21 mouse cellular contexts compared by ENCODE assay signal in the genomic region with DNA sequence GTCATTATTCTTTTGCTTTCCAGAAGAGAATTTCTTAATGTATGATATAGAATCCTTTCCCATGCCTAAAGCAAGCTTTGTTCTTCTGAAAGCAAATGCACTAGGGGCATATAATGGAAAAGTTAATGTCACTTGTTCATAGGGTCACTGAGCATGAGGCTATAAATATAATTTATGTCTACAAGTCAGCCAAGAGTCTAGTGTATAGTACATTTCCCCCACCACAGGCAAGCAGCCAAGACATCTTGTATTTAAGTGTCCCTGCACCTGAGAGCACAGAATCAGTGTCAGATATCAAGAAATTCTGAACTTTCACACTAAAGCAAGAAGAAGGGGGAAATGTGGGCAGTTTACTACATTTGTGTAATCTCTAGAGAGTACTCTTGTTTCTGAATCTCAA.
DNase-seq lines count a peak whose midpoint lies in the region; ATAC-seq and TF ChIP-seq lines count a peak whose summit lies in the region.
"Had no signal": no experiment of that assay in that cellular context is flagged by ENCODE, and none has a peak within 500 bp of the region (broad histone marks: within the 10 kb centered on the region; RNA-seq: fewer than 3 reads in every experiment).

No protein-coding gene starts in this region.

- no peaks in the 10 kb centered on the region for H3K9me3 ChIP-seq in embryonic facial prominence, embryonic 14.5 days (ENCODE audit: control insufficient read depth, low read length)
- H3K9me3 ChIP-seq in embryonic facial prominence, embryonic 10.5 days, result no peaks in the 10 kb centered on the region
- no peaks in the 10 kb centered on the region for H3K9me3 ChIP-seq in kidney, postnatal 0 days (replicated peaks; ENCODE audit: low read length)
- H3K9me3 ChIP-seq in neural tube, embryonic 11.5 days (ENCODE audit: control insufficient read depth, low read length), result no peaks in the 10 kb centered on the region
- no peaks in the 10 kb centered on the region for H3K9me3 ChIP-seq in neural tube, embryonic 15.5 days (replicated peaks)
- H3K9me3 ChIP-seq: embryonic facial prominence, embryonic 12.5 days; forebrain, embryonic 12.5 days; heart, embryonic 15.5 days had no signal

- H3K4me2 ChIP-seq in embryonic facial prominence, embryonic 14.5 days (ENCODE audit: low read depth, low read length), result no peak overlapping the region
- no peak overlapping the region for H3K4me2 ChIP-seq in kidney, postnatal 0 days (ENCODE audit: low read length)
- no peak overlapping the region for H3K4me2 ChIP-seq in neural tube, embryonic 11.5 days (ENCODE audit: low read depth)
- no peak overlapping the region for H3K4me2 ChIP-seq in neural tube, embryonic 15.5 days
- H3K4me2 ChIP-seq: embryonic facial prominence, embryonic 12.5 days; forebrain, embryonic 12.5 days; heart, embryonic 11.5 days; heart, embryonic 15.5 days had no signal

- DNase-seq in embryonic facial prominence, embryonic 14.5 days (ENCODE audit: low spot score), result peak; percentile 60
- no peak for DNase-seq in embryonic facial prominence, embryonic 10.5 days (ENCODE audit: low spot score)
- peak; percentile 73 for DNase-seq in kidney, postnatal 0 days (ENCODE audit: low spot score)
- DNase-seq in kidney, postnatal 25 days, result no peak
- no peak for DNase-seq in neural tube, embryonic 11.5 days (ENCODE audit: low spot score)
- no peak for DNase-seq in gastrocnemius, postnatal 4 days (ENCODE audit: low spot score in 2 of 2)
- DNase-seq: adrenal gland, adult 8-10 months; adrenal gland, postnatal 36 days; B cell, adult 2 months; cerebellum, adult 2 months; gastrocnemius, postnatal 10 days; heart, adult 2 months; heart, postnatal 14 days had no signal

- no peak overlapping the region for H3K27ac ChIP-seq in embryonic facial prominence, embryonic 14.5 days (replicated peaks; ENCODE audit: low read depth, low read length)
- H3K27ac ChIP-seq in embryonic facial prominence, embryonic 10.5 days (replicated peaks), result no peak overlapping the region
- H3K27ac ChIP-seq in kidney, postnatal 0 days, result no peak overlapping the region
- no peak overlapping the region for H3K27ac ChIP-seq in neural tube, embryonic 11.5 days (ENCODE audit: low read depth, low read length)
- no peak overlapping the region for H3K27ac ChIP-seq in neural tube, embryonic 15.5 days (replicated peaks)
- H3K27ac ChIP-seq: embryonic facial prominence, embryonic 12.5 days; forebrain, embryonic 12.5 days; heart, adult 2 months; heart, embryonic 15.5 days had no signal

- no peaks in the 10 kb centered on the region for H3K27me3 ChIP-seq in embryonic facial prominence, embryonic 14.5 days (replicated peaks; ENCODE audit: control insufficient read depth, insufficient read depth, low read length)
- no peaks in the 10 kb centered on the region for H3K27me3 ChIP-seq in embryonic facial prominence, embryonic 10.5 days (replicated peaks; ENCODE audit: low read depth, poor library complexity, severe bottlenecking)
- no peaks in the 10 kb centered on the region for H3K27me3 ChIP-seq in kidney, postnatal 0 days (ENCODE audit: insufficient read depth, low read length)
- H3K27me3 ChIP-seq in neural tube, embryonic 11.5 days (ENCODE audit: control insufficient read depth, insufficient read depth, low read length), result no peaks in the 10 kb centered on the region
- no peaks in the 10 kb centered on the region for H3K27me3 ChIP-seq in neural tube, embryonic 15.5 days (replicated peaks)
- H3K27me3 ChIP-seq: embryonic facial prominence, embryonic 12.5 days; forebrain, embryonic 12.5 days; heart, embryonic 15.5 days had no signal

- no peaks in the 10 kb centered on the region for H3K36me3 ChIP-seq in embryonic facial prominence, embryonic 14.5 days (ENCODE audit: control insufficient read depth, insufficient read depth, low read length)
- no peaks in the 10 kb centered on the region for H3K36me3 ChIP-seq in embryonic facial prominence, embryonic 10.5 days (replicated peaks)
- no peaks in the 10 kb centered on the region for H3K36me3 ChIP-seq in kidney, postnatal 0 days (ENCODE audit: insufficient read depth, low read length)
- no peaks in the 10 kb centered on the region for H3K36me3 ChIP-seq in neural tube, embryonic 11.5 days (ENCODE audit: control insufficient read depth, insufficient read depth, low read length)
- H3K36me3 ChIP-seq in neural tube, embryonic 15.5 days, result no peaks in the 10 kb centered on the region
- H3K36me3 ChIP-seq: embryonic facial prominence, embryonic 12.5 days; forebrain, embryonic 12.5 days; G1E; heart, embryonic 15.5 days had no signal

- no peaks in the 10 kb centered on the region for H3K4me1 ChIP-seq in embryonic facial prominence, embryonic 14.5 days (ENCODE audit: control insufficient read depth, insufficient read depth, low read length)
- H3K4me1 ChIP-seq in embryonic facial prominence, embryonic 10.5 days, result no peaks in the 10 kb centered on the region
- H3K4me1 ChIP-seq in kidney, postnatal 0 days (replicated peaks; ENCODE audit: insufficient read depth, low read length), result no peaks in the 10 kb centered on the region
- H3K4me1 ChIP-seq in neural tube, embryonic 11.5 days (ENCODE audit: control insufficient read depth, insufficient read depth, low read length), result no peaks in the 10 kb centered on the region
- H3K4me1 ChIP-seq in neural tube, embryonic 15.5 days, result peaks cover 3% of the 10 kb centered on the region; the same call in 1 of the 2 replicates
- H3K4me1 ChIP-seq: embryonic facial prominence, embryonic 12.5 days; forebrain, embryonic 12.5 days; heart, embryonic 15.5 days had no signal

- ATAC-seq in embryonic facial prominence, embryonic 14.5 days (ENCODE audit: low read depth), result peak; percentile 50; the same call in 1 of the 2 replicates
- ATAC-seq in kidney, postnatal 0 days (replicated peaks; ENCODE audit: low FRiP score, low read depth), result peak; percentile 73; the same call in 1 of the 2 replicates
- ATAC-seq in neural tube, embryonic 11.5 days (ENCODE audit: insufficient read depth, low FRiP score, low TSS enrichment), result peak; percentile 62
- ATAC-seq in neural tube, embryonic 15.5 days (ENCODE audit: low FRiP score), result no peak
- ATAC-seq: CD4-positive, CD25-positive, alpha-beta regulatory T cell, adult 4 months; forebrain, embryonic 16.5 days had no signal

- TF ChIP-seq CTCF in kidney, postnatal 0 days (IDR thresholded peaks at IDR 0.05; ENCODE audit: low read depth), result no peak

- H3K9ac ChIP-seq in embryonic facial prominence, embryonic 14.5 days (ENCODE audit: low read depth, low read length), result no peak overlapping the region
- no peak overlapping the region for H3K9ac ChIP-seq in kidney, postnatal 0 days (ENCODE audit: low read depth, low read length)
- H3K9ac ChIP-seq in neural tube, embryonic 11.5 days (ENCODE audit: low read length), result no peak overlapping the region
- H3K9ac ChIP-seq in neural tube, embryonic 15.5 days (replicated peaks), result no peak overlapping the region
- H3K9ac ChIP-seq: embryonic facial prominence, embryonic 12.5 days; forebrain, embryonic 12.5 days; heart, embryonic 15.5 days had no signal

- H3K4me3 ChIP-seq in embryonic facial prominence, embryonic 14.5 days (ENCODE audit: low read depth, low read length), result no peak overlapping the region
- H3K4me3 ChIP-seq in embryonic facial prominence, embryonic 10.5 days, result no peak overlapping the region
- H3K4me3 ChIP-seq in kidney, postnatal 0 days (replicated peaks; ENCODE audit: low read depth, low read length), result no peak overlapping the region
- no peak overlapping the region for H3K4me3 ChIP-seq in neural tube, embryonic 11.5 days (ENCODE audit: low read depth, low read length)
- no peak overlapping the region for H3K4me3 ChIP-seq in neural tube, embryonic 15.5 days (replicated peaks)
- H3K4me3 ChIP-seq: embryonic facial prominence, embryonic 12.5 days; forebrain, embryonic 12.5 days; heart, adult 2 months; heart, embryonic 15.5 days had no signal

Comparison
In these comparisons a context has a peak if more than half of its experiments do, and no peak if none do; other contexts are left out.
1. DNase-seq: peak in embryonic facial prominence, embryonic 14.5 days (single experiment) and kidney, postnatal 0 days (single experiment); none in embryonic facial prominence, embryonic 10.5 days (single experiment), kidney, postnatal 25 days (0 of 2), neural tube, embryonic 11.5 days (single experiment) and gastrocnemius, postnatal 4 days (0 of 2).